Mouse (Mus musculus): ENCODE data around the gene Gm42906. TPM values are rescaled to one million over a fixed set of nuclear protein-coding genes. Genes with fewer than 3 reads are reported as not detected.

The Gm42906 gene
- polyA plus RNA-seq, 1 experiment from 2014 or later: not detected

GRCm38 (mm10) chr5:151252213-151252612, 175.8 kb downstream of the Gm42906 start:
- no peak for ATAC-seq
- Histone ChIP-seq H3K4me1 (replicated peaks; ENCODE audit: control insufficient read depth, insufficient read depth, low read length) (no peaks in the 10 kb centered on the region), H3K4me2 (ENCODE audit: low read length) (no peak overlapping the region), H3K36me3 (ENCODE audit: control insufficient read depth, insufficient read depth) (no peaks in the 10 kb centered on the region), H3K9me3 (ENCODE audit: control insufficient read depth, low read length) (no peaks in the 10 kb centered on the region), H3K27me3 (replicated peaks; ENCODE audit: control insufficient read depth, insufficient read depth, low read length) (no peaks in the 10 kb centered on the region), H3K27ac (ENCODE audit: low read length) (no peak overlapping the region), H3K4me3 (replicated peaks; ENCODE audit: low read length) (no peak overlapping the region), H3K9ac (replicated peaks; ENCODE audit: low read depth, low read length) (no peak overlapping the region)
- WGBS: 64% methylated on average over 8 of the region's 8 CpGs

- WGBS: 94% methylated on average over 8 of the region's 8 CpGs
- H3K4me3 ChIP-seq (replicated peaks; ENCODE audit: low read length): no peak overlapping the region
- H3K9ac ChIP-seq (replicated peaks; ENCODE audit: low read depth, low read length): no peak overlapping the region
- no peaks in the 10 kb centered on the region for H3K27me3 ChIP-seq (replicated peaks; ENCODE audit: control insufficient read depth, insufficient read depth, low read length)
- no peaks in the 10 kb centered on the region for H3K4me1 ChIP-seq (replicated peaks; ENCODE audit: control insufficient read depth, insufficient read depth, low read length)
- no peak overlapping the region for H3K27ac ChIP-seq (ENCODE audit: low read length)
- H3K4me2 ChIP-seq (ENCODE audit: low read length): no peak overlapping the region
- no peaks in the 10 kb centered on the region for H3K9me3 ChIP-seq (ENCODE audit: control insufficient read depth, low read length)
- no peaks in the 10 kb centered on the region for H3K36me3 ChIP-seq (ENCODE audit: control insufficient read depth, insufficient read depth)
- ATAC-seq: no peak
Observed at GRCm38 (mm10) chr5:151251656-151252055, 176.3 kb downstream of the Gm42906 start.

- no peaks in the 10 kb centered on the region for H3K27me3 ChIP-seq (replicated peaks; ENCODE audit: control insufficient read depth, insufficient read depth, low read length)
- WGBS: 65% methylated on average over 10 of the region's 10 CpGs
- no peaks in the 10 kb centered on the region for H3K9me3 ChIP-seq (ENCODE audit: control insufficient read depth, low read length)
- ATAC-seq: no peak
- H3K4me2 ChIP-seq (ENCODE audit: low read length): no peak overlapping the region
- H3K36me3 ChIP-seq (ENCODE audit: control insufficient read depth, insufficient read depth): no peaks in the 10 kb centered on the region
- no peak overlapping the region for H3K4me3 ChIP-seq (replicated peaks; ENCODE audit: low read length)
- no peaks in the 10 kb centered on the region for H3K4me1 ChIP-seq (replicated peaks; ENCODE audit: control insufficient read depth, insufficient read depth, low read length)
- no peak overlapping the region for H3K27ac ChIP-seq (ENCODE audit: low read length)
- no peak overlapping the region for H3K9ac ChIP-seq (replicated peaks; ENCODE audit: low read depth, low read length)
Observed at GRCm38 (mm10) chr5:151248671-151249620, 179.0 kb downstream of the Gm42906 start.

GRCm38 (mm10) chr5:151248084-151248483, 179.9 kb downstream of the Gm42906 start:
- no peaks in the 10 kb centered on the region for H3K36me3 ChIP-seq (ENCODE audit: control insufficient read depth, insufficient read depth)
- H3K9me3 ChIP-seq (ENCODE audit: control insufficient read depth, low read length): no peaks in the 10 kb centered on the region
- no peak for ATAC-seq
- no peaks in the 10 kb centered on the region for H3K27me3 ChIP-seq (replicated peaks; ENCODE audit: control insufficient read depth, insufficient read depth, low read length)
- H3K4me3 ChIP-seq (replicated peaks; ENCODE audit: low read length): no peak overlapping the region
- WGBS: 77% methylated on average over 2 of the region's 2 CpGs
- no peaks in the 10 kb centered on the region for H3K4me1 ChIP-seq (replicated peaks; ENCODE audit: control insufficient read depth, insufficient read depth, low read length)
- H3K27ac ChIP-seq (ENCODE audit: low read length): no peak overlapping the region
- H3K4me2 ChIP-seq (ENCODE audit: low read length): no peak overlapping the region
- H3K9ac ChIP-seq (replicated peaks; ENCODE audit: low read depth, low read length): no peak overlapping the region

- H3K4me2 ChIP-seq (ENCODE audit: low read length): no peak overlapping the region
- H3K9me3 ChIP-seq (ENCODE audit: control insufficient read depth, low read length): no peaks in the 10 kb centered on the region
- no peak overlapping the region for H3K9ac ChIP-seq (replicated peaks; ENCODE audit: low read depth, low read length)
- ATAC-seq: no peak
- H3K27ac ChIP-seq (ENCODE audit: low read length): no peak overlapping the region
- H3K4me3 ChIP-seq (replicated peaks; ENCODE audit: low read length): no peak overlapping the region
- 60% methylated on average over 11 of the region's 11 CpGs for WGBS
- H3K4me1 ChIP-seq (replicated peaks; ENCODE audit: control insufficient read depth, insufficient read depth, low read length): no peaks in the 10 kb centered on the region
- no peaks in the 10 kb centered on the region for H3K36me3 ChIP-seq (ENCODE audit: control insufficient read depth, insufficient read depth)
- H3K27me3 ChIP-seq (replicated peaks; ENCODE audit: control insufficient read depth, insufficient read depth, low read length): no peaks in the 10 kb centered on the region
Observed at GRCm38 (mm10) chr5:151247115-151247875, 180.7 kb downstream of the Gm42906 start.

GRCm38 (mm10) chr5:151246287-151246686, 181.7 kb downstream of the Gm42906 start:
- no peaks in the 10 kb centered on the region for H3K27me3 ChIP-seq (replicated peaks; ENCODE audit: control insufficient read depth, insufficient read depth, low read length)
- H3K27ac ChIP-seq (ENCODE audit: low read length): no peak overlapping the region
- H3K9me3 ChIP-seq (ENCODE audit: control insufficient read depth, low read length): no peaks in the 10 kb centered on the region
- no peaks in the 10 kb centered on the region for H3K36me3 ChIP-seq (ENCODE audit: control insufficient read depth, insufficient read depth)
- no peak overlapping the region for H3K4me2 ChIP-seq (ENCODE audit: low read length)
- WGBS: 82% methylated on average over 2 of the region's 2 CpGs
- no peak overlapping the region for H3K9ac ChIP-seq (replicated peaks; ENCODE audit: low read depth, low read length)
- no peaks in the 10 kb centered on the region for H3K4me1 ChIP-seq (replicated peaks; ENCODE audit: control insufficient read depth, insufficient read depth, low read length)
- no peak for ATAC-seq
- no peak overlapping the region for H3K4me3 ChIP-seq (replicated peaks; ENCODE audit: low read length)

GRCm38 (mm10) chr5:151245571-151245970, 182.4 kb downstream of the Gm42906 start:
- Histone ChIP-seq H3K4me1 (replicated peaks; ENCODE audit: control insufficient read depth, insufficient read depth, low read length) (no peaks in the 10 kb centered on the region), H3K4me3 (replicated peaks; ENCODE audit: low read length) (no peak overlapping the region), H3K27ac (ENCODE audit: low read length) (no peak overlapping the region), H3K9ac (replicated peaks; ENCODE audit: low read depth, low read length) (no peak overlapping the region), H3K27me3 (replicated peaks; ENCODE audit: control insufficient read depth, insufficient read depth, low read length) (no peaks in the 10 kb centered on the region), H3K36me3 (ENCODE audit: control insufficient read depth, insufficient read depth) (no peaks in the 10 kb centered on the region), H3K4me2 (ENCODE audit: low read length) (no peak overlapping the region), H3K9me3 (ENCODE audit: control insufficient read depth, low read length) (no peaks in the 10 kb centered on the region)
- ATAC-seq: no peak
- 91% methylated on average over 5 of the region's 5 CpGs for WGBS

GRCm38 (mm10) chr5:151238730-151239129, 189.2 kb downstream of the Gm42906 start:
- Histone ChIP-seq H3K9me3 (ENCODE audit: control insufficient read depth, low read length) (no peaks in the 10 kb centered on the region), H3K4me1 (replicated peaks; ENCODE audit: control insufficient read depth, insufficient read depth, low read length) (no peaks in the 10 kb centered on the region), H3K27ac (ENCODE audit: low read length) (no peak overlapping the region), H3K27me3 (replicated peaks; ENCODE audit: control insufficient read depth, insufficient read depth, low read length) (no peaks in the 10 kb centered on the region), H3K36me3 (ENCODE audit: control insufficient read depth, insufficient read depth) (no peaks in the 10 kb centered on the region), H3K4me2 (ENCODE audit: low read length) (no peak overlapping the region), H3K4me3 (replicated peaks; ENCODE audit: low read length) (no peak overlapping the region), H3K9ac (replicated peaks; ENCODE audit: low read depth, low read length) (no peak overlapping the region)
- no peak for ATAC-seq
- 84% methylated on average over 9 of the region's 9 CpGs for WGBS

- WGBS: 69% methylated on average over 5 of the region's 5 CpGs
- H3K4me2 ChIP-seq (ENCODE audit: low read length): no peak overlapping the region
- no peak overlapping the region for H3K27ac ChIP-seq (ENCODE audit: low read length)
- no peak for ATAC-seq
- 0 out of 2 replicates have a peak, but pooled peaks cover 3% of the 10 kb centered on the region for H3K27me3 ChIP-seq (replicated peaks; ENCODE audit: control insufficient read depth, insufficient read depth, low read length)
- H3K9ac ChIP-seq (replicated peaks; ENCODE audit: low read depth, low read length): no peak overlapping the region
- H3K4me1 ChIP-seq (replicated peaks; ENCODE audit: control insufficient read depth, insufficient read depth, low read length): peaks cover 6% of the 10 kb centered on the region
- H3K36me3 ChIP-seq (ENCODE audit: control insufficient read depth, insufficient read depth): no peaks in the 10 kb centered on the region
- H3K4me3 ChIP-seq (replicated peaks; ENCODE audit: low read length): no peak overlapping the region
- no peaks in the 10 kb centered on the region for H3K9me3 ChIP-seq (ENCODE audit: control insufficient read depth, low read length)
Observed at GRCm38 (mm10) chr5:151236411-151236810, 191.6 kb downstream of the Gm42906 start.

All from forebrain, embryonic 16.5 days (tissue).